Mouse (Mus musculus): ENCODE results near the gene Lbx1. TPM values are rescaled to one million over a fixed set of nuclear protein-coding genes. Genes with fewer than 3 reads are reported as not detected.

Gene Lbx1
- total RNA-seq, 2 experiments from 2014 or later: 0.13 TPM; not detected in 1

DNA sequence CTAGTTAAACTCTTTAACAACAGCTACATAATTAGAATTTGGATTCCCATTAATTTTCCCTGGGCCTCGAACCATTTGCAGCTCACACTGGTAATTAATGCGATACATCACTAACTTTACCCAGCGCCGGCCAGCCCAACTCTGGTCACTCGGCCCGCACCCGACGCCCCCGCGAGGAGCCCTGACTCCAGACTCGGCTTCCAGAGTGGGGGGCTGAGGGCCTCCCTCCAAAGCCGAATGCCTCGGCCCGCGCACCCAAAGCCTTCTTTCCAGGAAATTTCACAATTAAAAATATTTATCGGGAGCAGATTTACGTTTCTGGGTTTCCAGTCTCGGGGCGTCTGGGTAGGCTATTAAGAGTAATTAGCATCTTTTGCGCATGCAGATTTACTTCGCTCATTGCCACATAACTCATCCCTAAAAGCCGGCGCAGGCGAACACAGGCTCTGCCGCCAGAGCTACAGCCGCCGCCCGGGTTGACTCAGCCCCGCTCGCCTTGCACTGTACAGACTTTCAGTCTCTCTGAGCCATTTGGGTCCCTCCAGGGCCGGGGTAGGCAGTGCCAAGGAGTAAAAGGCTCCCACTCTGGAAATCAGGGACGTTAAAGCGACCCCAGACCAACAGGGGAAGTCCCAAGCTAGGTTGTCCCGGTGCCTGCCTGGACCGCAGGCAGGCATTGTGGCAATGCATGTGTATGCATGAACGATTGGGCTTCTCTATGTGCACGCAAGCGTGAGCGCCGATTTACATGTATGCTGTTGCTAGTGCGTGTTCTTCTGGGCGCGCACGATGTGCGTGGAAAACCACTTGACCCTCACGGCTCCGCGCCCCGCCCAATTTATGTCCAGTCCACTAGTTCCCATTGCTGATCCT, 12.0 kb downstream of the Lbx1 start:
- DNase-seq (ENCODE audit: low spot score in 2 of 2): no peak
- intact Hi-C loops (cut with DNase I): loop anchor here (2.0 to 5.0 kb wide), 2 partner anchors 79 to 213 kb away; no protein-coding TSS in a partner anchor

- DNase-seq (ENCODE audit: low spot score in 2 of 2): no peak
- intact Hi-C loops (cut with DNase I): loop anchor here (2.0 to 5.0 kb wide), 2 partner anchors 80 to 215 kb away; no protein-coding TSS in a partner anchor
These were observed 13.3 kb downstream of the Lbx1 start for GRCm38 (mm10) chr19:45222141-45222782.

DNA sequence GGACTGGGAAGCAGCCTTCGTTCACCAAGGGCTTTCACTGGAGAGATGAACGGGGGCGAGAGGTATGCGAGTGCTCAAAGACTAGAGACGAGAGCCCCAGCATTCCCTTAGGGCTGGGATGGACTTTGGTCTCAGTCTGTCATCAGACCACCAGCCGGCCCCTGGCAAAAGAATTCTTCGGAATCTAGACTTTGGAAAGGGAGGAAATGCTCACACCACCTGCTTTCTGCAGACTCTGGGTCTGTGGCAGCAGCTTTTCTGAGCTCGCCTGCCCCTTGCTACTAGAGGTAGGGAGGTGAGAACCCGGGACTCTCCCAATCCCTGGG, 14.2 kb downstream of the Lbx1 start:
- no peak for DNase-seq (ENCODE audit: low spot score in 2 of 2)
- intact Hi-C loops (cut with DNase I): loop anchor here (2.0 to 5.0 kb wide), 3 partner anchors 81 to 525 kb away; no protein-coding TSS in a partner anchor

DNA sequence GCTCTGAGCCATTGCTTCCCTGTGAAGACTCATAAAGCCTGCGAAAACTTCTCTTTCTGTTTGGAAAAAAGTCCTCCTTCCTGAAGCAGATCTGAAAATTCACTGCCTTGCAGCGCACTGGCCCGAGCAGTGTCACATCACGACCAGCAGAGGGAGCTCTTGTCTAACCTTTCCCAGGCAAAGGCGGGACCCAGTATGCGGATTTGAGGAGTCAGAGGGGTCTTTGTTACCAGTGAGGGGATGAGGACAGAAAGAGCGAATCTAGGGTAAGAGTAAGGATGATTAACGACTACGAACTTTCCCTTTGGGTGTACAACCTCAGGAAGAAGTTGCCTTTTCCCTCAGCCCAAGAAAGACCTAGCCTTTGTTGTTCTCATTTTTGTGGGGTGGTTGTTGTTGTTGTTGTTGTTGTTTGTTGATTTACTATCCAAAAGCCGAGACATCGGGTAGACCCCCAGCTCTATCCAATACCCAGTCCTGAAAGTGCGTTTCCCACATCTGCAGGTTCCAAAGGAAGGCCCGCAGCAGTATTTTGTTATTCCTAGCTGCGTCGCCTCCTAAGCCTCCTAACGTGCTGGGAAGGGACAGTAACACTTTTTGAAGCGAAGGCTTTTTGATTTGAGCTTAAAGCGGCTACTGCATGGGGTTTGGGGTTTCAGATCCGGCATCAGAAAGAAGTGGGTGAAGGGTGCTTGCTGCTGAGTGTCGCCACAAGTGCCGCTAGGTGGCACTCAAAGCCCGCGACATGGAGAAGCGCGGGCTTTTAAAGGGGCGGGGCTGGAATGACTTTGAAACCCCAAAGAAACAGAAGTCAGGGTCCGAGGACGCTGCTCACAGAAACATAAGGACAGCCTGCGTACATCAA, 14.8 kb downstream of the Lbx1 start:
- intact Hi-C loops (cut with DNase I): loop anchor here (2.0 to 5.0 kb wide), 3 partner anchors 81 to 526 kb away; no protein-coding TSS in a partner anchor

DNA sequence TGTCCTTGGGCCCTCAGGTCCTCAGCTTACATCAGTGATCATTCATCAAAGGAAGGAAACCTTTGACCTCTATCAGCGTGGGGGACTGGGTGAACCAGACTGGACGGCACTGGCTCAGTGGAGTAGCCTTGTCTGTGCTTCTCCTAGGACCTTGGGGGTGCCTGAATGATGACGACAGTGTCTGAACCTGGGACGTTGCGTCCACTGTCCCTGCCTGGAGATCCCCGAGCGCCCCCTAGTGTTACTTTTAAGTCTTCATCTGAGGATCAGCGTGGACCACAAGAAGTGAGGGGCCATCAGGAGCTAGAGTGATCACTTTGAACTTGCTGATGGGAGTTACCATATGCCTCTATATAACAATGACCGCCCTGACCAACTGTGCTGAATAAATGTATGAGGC, 19.4 kb downstream of the Lbx1 start:
- peak; percentile 40 to 56 for DNase-seq (ENCODE audit: low spot score in 2 of 2)
- intact Hi-C loops (cut with DNase I): loop anchor here (1.0 kb wide), 1 partner anchor 39 kb away; no protein-coding TSS in a partner anchor

More for the DNA sequence above, 14.8 kb downstream of the Lbx1 start:
- peak; percentile 70 to 82 for DNase-seq (ENCODE audit: low spot score in 2 of 2)

GRCm38 (mm10) chr19:45215431-45215830, 20.2 kb downstream of the Lbx1 start:
- intact Hi-C loops (cut with DNase I): no loop called here
- no peak for DNase-seq (ENCODE audit: low spot score in 2 of 2)

DNA sequence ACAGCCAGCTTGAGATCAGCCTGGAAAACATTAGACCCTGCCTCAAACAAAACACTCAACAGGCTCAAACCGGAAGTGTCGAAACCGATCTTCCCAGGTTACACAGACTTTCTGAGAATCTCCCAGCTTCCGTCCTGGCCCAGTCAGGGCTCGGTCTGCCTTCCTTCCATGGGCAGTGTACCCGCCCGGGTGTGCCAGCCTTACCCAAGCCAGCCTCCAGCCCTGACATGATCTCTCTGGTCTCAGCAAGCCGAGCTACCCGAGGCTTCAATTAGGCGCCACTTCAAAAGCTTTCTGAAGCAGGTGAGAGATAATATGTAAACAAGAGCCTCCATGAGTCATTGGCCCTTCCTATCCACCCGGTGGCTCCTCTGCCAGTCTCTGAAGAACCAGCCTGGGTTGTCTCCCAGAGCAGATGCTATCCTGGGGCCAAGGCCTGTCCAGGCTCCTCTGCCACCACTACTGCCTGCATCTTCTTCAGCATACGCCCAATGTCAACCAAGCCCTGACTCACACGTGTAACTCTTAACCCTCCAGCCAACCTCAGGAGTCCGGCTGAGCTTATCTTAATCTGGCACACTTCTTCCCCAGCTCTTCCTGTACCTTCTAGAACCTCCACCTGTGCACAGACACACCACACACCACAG, 25.7 kb downstream of the Lbx1 start:
- intact Hi-C loops (cut with DNase I): no loop called here
- no peak for DNase-seq (ENCODE audit: low spot score in 2 of 2)

GRCm38 (mm10) chr19:45209191-45209590, 26.4 kb downstream of the Lbx1 start:
- intact Hi-C loops (cut with DNase I): no loop called here
- DNase-seq (ENCODE audit: low spot score in 2 of 2): no peak

DNA sequence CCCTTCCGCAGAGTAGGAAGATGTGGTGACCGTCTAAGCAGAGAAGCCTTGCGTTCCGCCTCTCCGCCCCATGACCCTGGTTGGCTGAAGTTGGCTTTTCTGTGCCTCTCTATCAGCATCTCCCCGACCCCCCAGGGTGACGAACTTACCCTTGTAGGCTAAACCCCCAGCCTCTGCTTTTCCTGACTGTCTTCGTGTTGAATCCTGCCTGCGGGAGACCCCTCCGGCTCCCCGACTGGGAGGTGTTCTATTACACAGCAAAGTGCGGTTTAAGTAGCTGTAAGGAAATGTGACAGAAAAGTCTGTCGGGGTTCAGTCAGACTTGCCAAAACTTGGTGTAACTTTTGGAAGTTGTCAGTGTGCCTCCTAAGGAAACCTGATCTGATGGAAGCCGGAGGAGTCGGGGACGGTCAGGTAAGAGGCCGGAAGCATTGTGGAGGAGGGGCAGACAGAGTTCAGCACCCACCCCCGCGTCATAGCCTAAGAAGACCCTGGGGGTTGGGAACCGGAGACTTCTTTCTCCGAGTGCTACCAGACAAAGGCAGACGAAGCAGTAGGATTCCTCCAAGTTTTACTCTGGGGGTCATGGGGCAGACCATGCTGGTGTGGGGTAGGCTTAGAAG, 27.1 kb downstream of the Lbx1 start:
- intact Hi-C loops (cut with DNase I): no loop called here
- no peak for DNase-seq (ENCODE audit: low spot score in 2 of 2)

GRCm38 (mm10) chr19:45207662-45208437, 27.8 kb downstream of the Lbx1 start:
- DNase-seq (ENCODE audit: low spot score in 2 of 2): no peak
- intact Hi-C loops (cut with DNase I): no loop called here

GRCm38 (mm10) chr19:45207153-45207552, 28.5 kb downstream of the Lbx1 start:
- DNase-seq (ENCODE audit: low spot score in 2 of 2): no peak
- intact Hi-C loops (cut with DNase I): no loop called here

GRCm38 (mm10) chr19:45205311-45206105, 30.1 kb downstream of the Lbx1 start:
- intact Hi-C loops (cut with DNase I): no loop called here
- DNase-seq (ENCODE audit: low spot score in 2 of 2): no peak

- DNase-seq (ENCODE audit: low spot score in 2 of 2): peak in 1 of 2 experiments; percentile 0
- intact Hi-C loops (cut with DNase I): no loop called here
These were observed 38.6 kb downstream of the Lbx1 start for GRCm38 (mm10) chr19:45196967-45197366.

DNA sequence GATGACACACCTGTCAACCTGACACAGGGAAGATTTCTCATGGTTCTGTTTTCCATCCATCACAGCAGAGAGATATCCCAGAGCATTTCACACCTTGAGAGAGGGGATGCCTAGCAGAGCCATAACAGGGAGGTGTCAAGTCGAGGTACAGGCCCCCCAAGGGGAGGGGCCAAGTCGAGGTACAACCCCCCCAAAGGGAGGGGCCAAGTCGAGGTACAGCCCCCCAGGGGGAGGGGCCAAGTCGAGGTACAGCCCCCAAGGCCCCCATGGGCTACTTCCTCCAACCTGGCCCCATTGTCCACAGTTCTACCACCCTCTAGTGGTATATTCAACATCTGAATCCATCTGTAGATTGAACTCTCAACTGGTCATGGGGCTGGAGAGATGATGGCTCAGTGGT, 41.0 kb downstream of the Lbx1 start:
- no peak for DNase-seq (ENCODE audit: low spot score in 2 of 2)
- intact Hi-C loops (cut with DNase I): no loop called here
